Mouse (Mus musculus) liver, postnatal 0 days (tissue): ENCODE data around the gene AC109138.7. TPM values are rescaled to one million over a fixed set of nuclear protein-coding genes. Genes with fewer than 3 reads are reported as not detected.

Experiments
- ATAC-seq: fragments of 200-750 bp; cut with Nextera tagmentation; 2 replicates; pipeline ENCODE4 v1.8.0; 2017; ENCODE audit warnings: mild to moderate bottlenecking, moderate library complexity
- DNase-seq: peaks from one replicate; pipeline ENCODE4 v3.0.0-alpha.2; 2016
- H3K27ac ChIP-seq: fragments of 300-500 bp; sonication (generic); 2 replicates; pipeline ENCODE4 v1.5.1; 2014; ENCODE audit warnings: antibody characterized with exemption, moderate library complexity, mild to moderate bottlenecking, low read depth
- H3K27me3 ChIP-seq: fragments of 300-500 bp; sonication (generic); 2 replicates; pipeline ENCODE4 v1.6.1; 2014; ENCODE audit warnings: low read length, control low read depth, mixed read lengths; ENCODE audit not compliant: insufficient read depth
- H3K36me3 ChIP-seq: fragments of 300-500 bp; sonication (generic); replicated peaks from 2 replicates; pipeline ENCODE4 v1.6.1; 2014; ENCODE audit warnings: mild to moderate bottlenecking, control low read depth, low read length, moderate library complexity, mixed read lengths; ENCODE audit not compliant: insufficient read depth
- H3K4me1 ChIP-seq: fragments of 300-500 bp; sonication (generic); 2 replicates; pipeline ENCODE4 v1.6.1; 2014; ENCODE audit warnings: antibody characterized with exemption, mild to moderate bottlenecking, control low read depth; ENCODE audit not compliant: insufficient read depth
- H3K4me2 ChIP-seq: fragments of 300-500 bp; sonication (generic); 2 replicates; pipeline ENCODE4 v1.6.1; 2014; ENCODE audit warnings: low read depth, mild to moderate bottlenecking, low read length, moderate library complexity, mixed read lengths
- H3K4me3 ChIP-seq: fragments of 300-500 bp; sonication (generic); 2 replicates; pipeline ENCODE4 v1.5.1; 2014; ENCODE audit warnings: low read depth, low read length
- H3K9ac ChIP-seq: fragments of 300-500 bp; sonication (generic); replicated peaks from 2 replicates; pipeline ENCODE4 v1.6.1; 2014; ENCODE audit warnings: mild to moderate bottlenecking, moderate library complexity
- H3K9me3 ChIP-seq: fragments of 300-500 bp; sonication (generic); 2 replicates; pipeline ENCODE4 v1.6.1; 2016; ENCODE audit warnings: mild to moderate bottlenecking, control low read depth, low read length, mixed read lengths
- CTCF ChIP-seq: sonication (generic); IDR thresholded peaks from 2 replicates; pipeline ENCODE4 v1.5.1; 2016; ENCODE audit warnings: antibody characterized with exemption, low read depth
- EP300 ChIP-seq: IDR thresholded peaks from 2 replicates; pipeline ENCODE4 v1.6.1; 2016; ENCODE audit warnings: antibody characterized with exemption, low read depth, mild to moderate bottlenecking
- WGBS: fragments of 180-500 bp; shearing (Covaris S2); extraction: QIAGEN DNeasy Blood & Tissue Kit; methylation state at CpG from one replicate; pipeline ENCODE4 v1.1.7; 2014; ENCODE audit not compliant: insufficient replicate concordance; 5-methylcytosine and 5-hydroxymethylcytosine counted together
- polyA plus RNA-seq: library from polyadenylated mRNA; unstranded; fragments of >200 nt; fragmentation: Nextera tagmentation; extraction: Ambion mirVana; gene quantifications from 2 replicates; pipeline ENCODE4 v1.2.1, GENCODE M21; 2015

AC109138.7 gene
- polyA plus RNA-seq, 1 experiment from 2014 or later = not detected

GRCm38 (mm10) chr19:4171393-4172290, 42.5 kb upstream of the AC109138.7 start:
- Histone ChIP-seq H3K27ac (0 out of 2 replicates have a peak overlapping the region, but pooled peaks have one; percentile 34), H3K4me3 (no peak overlapping the region), H3K9me3 (no peaks in the 10 kb centered on the region), H3K4me1 (peaks cover 28% of the 10 kb centered on the region), H3K9ac (no peak overlapping the region), H3K36me3 (no peaks in the 10 kb centered on the region), H3K27me3 (no peaks in the 10 kb centered on the region), H3K4me2 (no peak overlapping the region)
- DNase-seq = no peak
- TF ChIP-seq EP300 (no peak), CTCF (no peak)
- 46% methylated on average over 13 of the region's 13 CpGs for WGBS
- no peak for ATAC-seq

GRCm38 (mm10) chr19:4172925-4173324, 41.2 kb upstream of the AC109138.7 start:
- no peaks in the 10 kb centered on the region for H3K27me3 ChIP-seq
- no peak overlapping the region for H3K9ac ChIP-seq
- no peak for DNase-seq
- no peak overlapping the region for H3K4me3 ChIP-seq
- H3K4me2 ChIP-seq = no peak overlapping the region
- H3K27ac ChIP-seq = no peak overlapping the region
- WGBS = 68% methylated on average over 11 of the region's 11 CpGs
- H3K9me3 ChIP-seq = no peaks in the 10 kb centered on the region
- no peak for TF ChIP-seq EP300
- no peak; the same call in 1 of the 2 replicates for TF ChIP-seq CTCF
- no peaks in the 10 kb centered on the region for H3K36me3 ChIP-seq
- peaks cover 28% of the 10 kb centered on the region for H3K4me1 ChIP-seq
- no peak for ATAC-seq

GRCm38 (mm10) chr19:4175368-4175947, 38.7 kb upstream of the AC109138.7 start, which contains the start of gene Carns1:
Gene Carns1 (minus strand): TSS chr19:4175479.
- 32% methylated on average over 11 of the region's 11 CpGs for WGBS
- DNase-seq = no peak
- H3K9ac ChIP-seq = no peak within 1 kb of the TSS
- peak within 1 kb of the TSS; percentile 39 for H3K4me2 ChIP-seq
- peaks cover 14% of the 10 kb centered on the region for H3K4me1 ChIP-seq
- no peaks in the 10 kb centered on the region for H3K9me3 ChIP-seq
- ATAC-seq = peak; percentile 56; the same call in 1 of the 2 replicates
- no peak within 1 kb of the TSS for H3K27ac ChIP-seq
- H3K36me3 ChIP-seq = 0 out of 2 replicates have a peak, but pooled peaks cover 4% of the 10 kb centered on the region
- H3K27me3 ChIP-seq = no peaks in the 10 kb centered on the region
- TF ChIP-seq CTCF (no peak), EP300 (no peak)
- no peak within 1 kb of the TSS for H3K4me3 ChIP-seq

GRCm38 (mm10) chr19:4180411-4180810, 33.7 kb upstream of the AC109138.7 start:
- Histone ChIP-seq H3K27me3 (no peaks in the 10 kb centered on the region), H3K4me2 (no peak overlapping the region), H3K9me3 (no peaks in the 10 kb centered on the region), H3K4me1 (peaks cover 20% of the 10 kb centered on the region), H3K9ac (no peak overlapping the region), H3K4me3 (no peak overlapping the region), H3K27ac (no peak overlapping the region), H3K36me3 (0 out of 2 replicates have a peak, but pooled peaks cover 4% of the 10 kb centered on the region)
- no peak for DNase-seq
- TF ChIP-seq EP300 (no peak), CTCF (no peak)
- no peak for ATAC-seq
- 74% methylated on average over 7 of the region's 7 CpGs for WGBS

- 0 out of 2 replicates have a peak, but pooled peaks cover 4% of the 10 kb centered on the region for H3K36me3 ChIP-seq
- no peak overlapping the region for H3K4me2 ChIP-seq
- TF ChIP-seq EP300 (no peak), CTCF (no peak)
- 37% methylated on average over 3 of the region's 3 CpGs for WGBS
- H3K27me3 ChIP-seq = no peaks in the 10 kb centered on the region
- no peak overlapping the region for H3K4me3 ChIP-seq
- no peak overlapping the region for H3K9ac ChIP-seq
- ATAC-seq (peak; percentile 53), DNase-seq (peak; percentile 67)
- peaks cover 31% of the 10 kb centered on the region for H3K4me1 ChIP-seq
- no peak overlapping the region for H3K27ac ChIP-seq
- H3K9me3 ChIP-seq = no peaks in the 10 kb centered on the region
Measured at GRCm38 (mm10) chr19:4181892-4182291, 32.3 kb upstream of the AC109138.7 start.

GRCm38 (mm10) chr19:4183689-4184088, 30.5 kb upstream of the AC109138.7 start:
- no peak overlapping the region for H3K4me3 ChIP-seq
- 0 out of 2 replicates have a peak overlapping the region, but pooled peaks have one; percentile 39 for H3K27ac ChIP-seq
- ATAC-seq = no peak
- no peaks in the 10 kb centered on the region for H3K27me3 ChIP-seq
- no peak for TF ChIP-seq CTCF
- no peak for TF ChIP-seq EP300
- peaks cover 31% of the 10 kb centered on the region for H3K4me1 ChIP-seq
- H3K36me3 ChIP-seq = 0 out of 2 replicates have a peak, but pooled peaks cover 4% of the 10 kb centered on the region
- 69% methylated on average over 2 of the region's 2 CpGs for WGBS
- no peaks in the 10 kb centered on the region for H3K9me3 ChIP-seq
- 0 out of 2 replicates have a peak overlapping the region, but pooled peaks have one; percentile 2 for H3K4me2 ChIP-seq
- no peak for DNase-seq
- H3K9ac ChIP-seq = no peak overlapping the region
